Mouse (Mus musculus) small intestine, adult 2 months (tissue): ENCODE results near the gene Sdk2.

Experiments
- CTCF ChIP-seq: fragments of 200-500 bp; IDR thresholded peaks from 2 replicates; pipeline ENCODE4 v1.5.1; 2012; ENCODE audit warnings: low read depth, mild to moderate bottlenecking, control low read depth, inconsistent platforms, low read length, moderate library complexity, mixed read lengths; ENCODE audit not compliant: insufficient replicate concordance, insufficient read length; ENCODE audit errors: extremely low read depth
- POLR2A ChIP-seq: fragments of 200-500 bp; IDR thresholded peaks from 2 replicates; pipeline ENCODE4 v1.6.1; 2012; ENCODE audit warnings: low read depth, mild to moderate bottlenecking, control low read depth, inconsistent platforms, low read length, moderate library complexity

DNA sequence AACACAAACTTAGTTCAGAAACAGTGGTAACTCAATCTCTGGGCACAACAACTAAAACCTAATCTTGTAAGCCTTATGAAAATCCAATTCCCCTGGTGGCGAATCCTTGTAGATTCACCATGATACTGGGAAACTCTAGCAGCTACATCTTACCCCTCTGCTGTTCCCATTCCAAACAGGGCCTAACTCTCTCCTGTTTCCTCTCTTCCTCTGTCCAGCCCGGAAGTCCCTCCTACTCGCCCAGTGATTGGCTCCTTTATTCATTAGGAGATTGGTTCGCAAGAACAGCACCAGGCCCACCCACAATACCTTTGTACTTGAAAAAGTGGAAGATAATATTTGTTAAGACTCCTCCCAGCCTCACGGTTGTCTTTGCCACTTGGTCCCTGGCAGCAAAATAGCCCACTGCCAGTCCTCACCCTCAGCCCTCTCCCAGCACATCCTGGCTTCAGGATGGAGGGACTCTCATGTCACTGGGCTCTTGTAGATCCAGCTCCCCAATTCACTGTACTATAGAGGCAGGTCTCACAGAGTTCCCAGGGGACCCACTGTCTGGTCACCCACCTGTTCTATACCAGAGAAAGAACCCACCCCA is 178.6 kb downstream of the Sdk2 start:
- TF ChIP-seq POLR2A, result no peak
- TF ChIP-seq CTCF, result no peak
